ENCODE assay signal across 8 mouse cellular contexts in the genomic region with DNA sequence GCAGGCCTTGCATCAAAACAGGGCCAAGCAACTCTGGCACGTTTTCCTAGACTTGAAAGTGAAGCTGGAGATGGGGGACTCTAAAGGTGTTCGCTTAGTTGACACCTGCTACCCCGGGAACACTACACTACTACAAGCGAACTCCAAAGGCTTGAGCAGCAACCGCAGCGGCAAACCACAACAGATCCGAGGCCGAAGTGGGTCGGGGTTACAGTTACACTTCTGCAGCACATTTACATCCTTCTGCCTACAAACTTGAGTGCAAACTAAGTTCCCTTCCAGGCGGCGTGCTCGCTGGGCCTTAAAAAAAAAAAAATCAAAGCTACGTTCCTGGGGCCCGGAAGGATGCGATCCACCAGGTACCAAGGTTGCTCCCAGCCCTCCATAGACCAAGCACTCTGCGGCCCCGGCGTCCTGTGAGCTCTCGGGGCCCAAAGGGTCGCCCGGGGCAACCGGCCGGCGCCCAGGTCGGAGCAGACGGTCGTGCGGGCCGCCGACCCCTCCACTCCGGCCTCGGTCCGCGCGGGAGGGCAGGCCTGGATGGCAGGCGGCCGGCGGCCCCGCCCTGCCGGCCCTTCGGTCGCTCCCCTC. TPM values are rescaled to one million over a fixed set of nuclear protein-coding genes. Genes with fewer than 3 reads are reported as not detected.
A peak's percentile ranks its signal among the peaks of the same experiment; 100 is the strongest.
DNase-seq lines count a peak whose midpoint lies in the region; ATAC-seq and TF ChIP-seq lines count a peak whose summit lies in the region.

No protein-coding gene starts in this region.

- H3K9ac ChIP-seq in embryonic facial prominence, embryonic 15.5 days: peak overlapping the region; percentile 94
- H3K9ac ChIP-seq in hindbrain, postnatal 0 days (replicated peaks; ENCODE audit: low read length): peak overlapping the region; percentile 97
- H3K9ac ChIP-seq in stomach, embryonic 14.5 days (replicated peaks; ENCODE audit: low read depth, low read length): peak overlapping the region; percentile 97

- no peak for TF ChIP-seq CTCF in left cerebral cortex, adult 2 months (IDR thresholded peaks at IDR 0.05)
- no peak for TF ChIP-seq CTCF in hindbrain, postnatal 0 days (IDR thresholded peaks at IDR 0.05; ENCODE audit: low read depth)

- H3K36me3 ChIP-seq in embryonic facial prominence, embryonic 15.5 days: no peaks in the 10 kb centered on the region
- H3K36me3 ChIP-seq in hindbrain, postnatal 0 days (ENCODE audit: insufficient read depth, low read length): no peaks in the 10 kb centered on the region
- no peaks in the 10 kb centered on the region for H3K36me3 ChIP-seq in stomach, embryonic 14.5 days (ENCODE audit: control insufficient read depth, insufficient read depth, low read length)

- under 1% methylated on average over 40 of the region's 42 CpGs for WGBS in embryonic facial prominence, embryonic 15.5 days
- WGBS in hindbrain, postnatal 0 days: under 1% methylated on average over 35 of the region's 42 CpGs
- WGBS in stomach, embryonic 14.5 days: under 1% methylated on average over 40 of the region's 42 CpGs

- peak overlapping the region; percentile 57 for H3K4me2 ChIP-seq in embryonic facial prominence, embryonic 15.5 days (replicated peaks)
- peak overlapping the region; percentile 80 for H3K4me2 ChIP-seq in hindbrain, postnatal 0 days (ENCODE audit: low read depth, low read length)
- H3K4me2 ChIP-seq in stomach, embryonic 14.5 days (replicated peaks; ENCODE audit: low read depth, low read length): peak overlapping the region; percentile 73

- H3K4me1 ChIP-seq in embryonic facial prominence, embryonic 15.5 days: peaks cover 33% of the 10 kb centered on the region
- H3K4me1 ChIP-seq in hindbrain, postnatal 0 days (ENCODE audit: insufficient read depth, low read length): peaks cover 23% of the 10 kb centered on the region
- H3K4me1 ChIP-seq in stomach, embryonic 14.5 days (ENCODE audit: control insufficient read depth, insufficient read depth, low read length): peaks cover 15% of the 10 kb centered on the region

- peak in 1 of 2 experiments; percentile 20 for DNase-seq in left cerebral cortex, adult 2 months (ENCODE audit: extremely low spot score in 1 of 2, low spot score in 2 of 2)
- DNase-seq in left cerebral cortex, postnatal 4 days: no peak
- peak; percentile 73 for DNase-seq in ZHBTc4 (ENCODE audit: low read depth, low spot score)
- peak; percentile 13 for DNase-seq in hindbrain, postnatal 0 days (ENCODE audit: low spot score)
- DNase-seq in lung, postnatal 14 days: peak; percentile 25
- DNase-seq in left cerebral cortex, postnatal 10 days (ENCODE audit: extremely low spot score in 1 of 2, low spot score in 2 of 2): no peak

- H3K27ac ChIP-seq in left cerebral cortex, adult 2 months: peak overlapping the region; percentile 93
- peak overlapping the region; percentile 98 for H3K27ac ChIP-seq in embryonic facial prominence, embryonic 15.5 days (replicated peaks)
- peak overlapping the region; percentile 95 for H3K27ac ChIP-seq in hindbrain, postnatal 0 days
- H3K27ac ChIP-seq in stomach, embryonic 14.5 days (ENCODE audit: low read length): peak overlapping the region; percentile 98

- no peaks in the 10 kb centered on the region for H3K27me3 ChIP-seq in embryonic facial prominence, embryonic 15.5 days
- H3K27me3 ChIP-seq in hindbrain, postnatal 0 days (ENCODE audit: insufficient read depth, low read length): no peaks in the 10 kb centered on the region
- no peaks in the 10 kb centered on the region for H3K27me3 ChIP-seq in stomach, embryonic 14.5 days (ENCODE audit: control insufficient read depth, insufficient read depth, low read length)

- no peaks in the 10 kb centered on the region for H3K9me3 ChIP-seq in embryonic facial prominence, embryonic 15.5 days (replicated peaks)
- no peaks in the 10 kb centered on the region for H3K9me3 ChIP-seq in hindbrain, postnatal 0 days (ENCODE audit: low read length)
- no peaks in the 10 kb centered on the region for H3K9me3 ChIP-seq in stomach, embryonic 14.5 days (ENCODE audit: control insufficient read depth, low read depth, low read length)

- intact Hi-C loops in left cerebral cortex, adult 2 months (cut with DNase I): loop anchor here (2.0 to 5.0 kb wide), 4 partner anchors 61 to 229 kb away; partner anchors contain the start of genes Gar1 and Pla2g12a
- intact Hi-C loops in left cerebral cortex, postnatal 4 days (cut with DNase I): no loop called here
- intact Hi-C loops in left cerebral cortex, postnatal 10 days (cut with DNase I): loop anchor here (5.0 kb wide), 1 partner anchor 143 kb away; no protein-coding TSS in a partner anchor

- ATAC-seq in embryonic facial prominence, embryonic 15.5 days (ENCODE audit: insufficient number of reproducible peaks, low FRiP score, low TSS enrichment, low read depth): no peak
- ATAC-seq in hindbrain, postnatal 0 days: peak; percentile 48
- ATAC-seq in stomach, embryonic 14.5 days (ENCODE audit: insufficient number of reproducible peaks, insufficient read depth, low FRiP score, low read depth): no peak; the same call in 1 of the 2 replicates

- H3K4me3 ChIP-seq in left cerebral cortex, adult 2 months: peak overlapping the region; percentile 62
- H3K4me3 ChIP-seq in embryonic facial prominence, embryonic 15.5 days (replicated peaks): peak overlapping the region; percentile 92
- peak overlapping the region; percentile 89 for H3K4me3 ChIP-seq in hindbrain, postnatal 0 days (ENCODE audit: low read length)
- H3K4me3 ChIP-seq in stomach, embryonic 14.5 days (ENCODE audit: low read depth, low read length): peak overlapping the region; percentile 90

RNA-seq across cellular contexts. Expression of gene Sec24b, which starts 1.5 kb away (rescaled TPM):
- 10 to 100 TPM; 58.4 to 70.0 TPM for total RNA-seq in left cerebral cortex, adult 2 months (2021)
- total RNA-seq in left cerebral cortex, postnatal 4 days (2021): 10 to 100 TPM; 72.2 to 84.2 TPM
- 30.8 and 36.3 TPM in 2 replicates for polyA plus RNA-seq in embryonic facial prominence, embryonic 15.5 days (2015; fragmentation: Nextera tagmentation; extraction: Ambion mirVana)
- total RNA-seq in hindbrain, postnatal 0 days (2014; rRNA removed): 34.8 and 39.7 TPM in 2 replicates
- polyA plus RNA-seq in hindbrain, postnatal 0 days (2015; fragmentation: Nextera tagmentation; extraction: Ambion mirVana): 22.1 and 34.0 TPM in 2 replicates
- polyA plus RNA-seq in stomach, embryonic 14.5 days (2014; fragmentation: Nextera tagmentation; extraction: Ambion mirVana): 36.8 and 37.1 TPM in 2 replicates
- total RNA-seq in left cerebral cortex, postnatal 10 days (2021): 10 to 100 TPM; 54.3 to 60.6 TPM

Comparison
In these comparisons a context has a peak if more than half of its experiments do, and no peak if none do; other contexts are left out.
1. DNase-seq: peak in ZHBTc4 (single experiment), hindbrain, postnatal 0 days (single experiment) and lung, postnatal 14 days (single experiment); none in left cerebral cortex, postnatal 4 days (single experiment) and left cerebral cortex, postnatal 10 days (0 of 2).
2. Peak in every context shown above with its lines, with median percentiles within 50 percentile points of each other: H3K27ac ChIP-seq, H3K4me3 ChIP-seq, H3K4me2 ChIP-seq and H3K9ac ChIP-seq.